Mouse (Mus musculus): Measurements from ENCODE around the gene Tead1. TPM values are rescaled to one million over a fixed set of nuclear protein-coding genes. Genes with fewer than 3 reads are reported as not detected.

The Tead1 gene
- total RNA-seq, 2 experiments from 2014 or later = 142 to 162 TPM

GRCm38 (mm10) chr7:112838131-112838530 is 159.0 kb downstream of the Tead1 start:
- no peak for DNase-seq
- intact Hi-C loops (cut with DNase I) = no loop called here

- no peak for DNase-seq
- intact Hi-C loops (cut with DNase I) = no loop called here
Observed at GRCm38 (mm10) chr7:112840351-112840750, 161.2 kb downstream of the Tead1 start.

GRCm38 (mm10) chr7:112840890-112841289 is 161.8 kb downstream of the Tead1 start:
- no peak for DNase-seq
- intact Hi-C loops (cut with DNase I) = no loop called here

GRCm38 (mm10) chr7:112841484-112841883 is 162.4 kb downstream of the Tead1 start:
- intact Hi-C loops (cut with DNase I) = no loop called here
- DNase-seq = no peak

GRCm38 (mm10) chr7:112841886-112842285 is 162.8 kb downstream of the Tead1 start:
- no peak for DNase-seq
- intact Hi-C loops (cut with DNase I) = no loop called here

GRCm38 (mm10) chr7:112851281-112851744 is 172.2 kb downstream of the Tead1 start:
- intact Hi-C loops (cut with DNase I) = no loop called here
- no peak for DNase-seq

GRCm38 (mm10) chr7:112852149-112852839 is 173.2 kb downstream of the Tead1 start:
- no peak for DNase-seq
- intact Hi-C loops (cut with DNase I) = no loop called here

GRCm38 (mm10) chr7:112853857-112854256 is 174.7 kb downstream of the Tead1 start:
- DNase-seq = no peak
- intact Hi-C loops (cut with DNase I) = no loop called here

- intact Hi-C loops (cut with DNase I) = no loop called here
Observed at GRCm38 (mm10) chr7:112854516-112854915, 175.4 kb downstream of the Tead1 start.

GRCm38 (mm10) chr7:112855419-112855818 is 176.3 kb downstream of the Tead1 start:
- no peak for DNase-seq
- intact Hi-C loops (cut with DNase I) = no loop called here

More at GRCm38 (mm10) chr7:112854516-112854915, 175.4 kb downstream of the Tead1 start:
- DNase-seq = no peak

- intact Hi-C loops (cut with DNase I) = no loop called here
- DNase-seq = peak in 1 of 2 experiments; percentile 30
Observed at GRCm38 (mm10) chr7:112856121-112856571, 177.0 kb downstream of the Tead1 start.

GRCm38 (mm10) chr7:112856583-112856982 is 177.5 kb downstream of the Tead1 start:
- DNase-seq = no peak
- intact Hi-C loops (cut with DNase I) = no loop called here

GRCm38 (mm10) chr7:112859887-112860286 is 180.8 kb downstream of the Tead1 start:
- intact Hi-C loops (cut with DNase I) = no loop called here
- DNase-seq = no peak

- DNase-seq = no peak
Observed at GRCm38 (mm10) chr7:112862086-112862485, 183.0 kb downstream of the Tead1 start.

GRCm38 (mm10) chr7:112864188-112864587 is 185.1 kb downstream of the Tead1 start:
- intact Hi-C loops (cut with DNase I) = no loop called here
- no peak for DNase-seq

More at GRCm38 (mm10) chr7:112862086-112862485, 183.0 kb downstream of the Tead1 start:
- intact Hi-C loops (cut with DNase I) = no loop called here

GRCm38 (mm10) chr7:112865739-112866138 is 186.6 kb downstream of the Tead1 start:
- peak; percentile 65 to 66 for DNase-seq
- intact Hi-C loops (cut with DNase I) = loop anchor here (2.0 to 5.0 kb wide), 4 partner anchors 38 to 488 kb away; no protein-coding TSS in a partner anchor

- no peak for DNase-seq
Observed at GRCm38 (mm10) chr7:112868551-112869465, 189.7 kb downstream of the Tead1 start.

GRCm38 (mm10) chr7:112871752-112872151 is 192.6 kb downstream of the Tead1 start:
- DNase-seq = no peak
- intact Hi-C loops (cut with DNase I) = loop anchor here (2.0 to 5.0 kb wide), 2 partner anchors 119 to 471 kb away; no protein-coding TSS in a partner anchor

More at GRCm38 (mm10) chr7:112868551-112869465, 189.7 kb downstream of the Tead1 start:
- intact Hi-C loops (cut with DNase I) = loop anchor here (2.0 to 5.0 kb wide), 4 partner anchors 42 to 492 kb away; partner anchors contain the start of gene Tead1

GRCm38 (mm10) chr7:112872435-112873196 is 193.5 kb downstream of the Tead1 start:
- intact Hi-C loops (cut with DNase I) = loop anchor here (5.0 kb wide), 1 partner anchor 120 kb away; no protein-coding TSS in a partner anchor
- peak in 1 of 2 experiments; percentile 34 for DNase-seq

GRCm38 (mm10) chr7:112876128-112876527 is 197.0 kb downstream of the Tead1 start:
- intact Hi-C loops (cut with DNase I) = no loop called here
- DNase-seq = no peak

All from gastrocnemius, postnatal 36 days (tissue).